Mouse (Mus musculus): ENCODE results near the gene Gstm2.
"Not testable (repeated sequence)": the region's sequence is repeated elsewhere in the genome, so short reads cannot be mapped to it uniquely, and the experiment has no call there.

Gstm2 gene

DNA sequence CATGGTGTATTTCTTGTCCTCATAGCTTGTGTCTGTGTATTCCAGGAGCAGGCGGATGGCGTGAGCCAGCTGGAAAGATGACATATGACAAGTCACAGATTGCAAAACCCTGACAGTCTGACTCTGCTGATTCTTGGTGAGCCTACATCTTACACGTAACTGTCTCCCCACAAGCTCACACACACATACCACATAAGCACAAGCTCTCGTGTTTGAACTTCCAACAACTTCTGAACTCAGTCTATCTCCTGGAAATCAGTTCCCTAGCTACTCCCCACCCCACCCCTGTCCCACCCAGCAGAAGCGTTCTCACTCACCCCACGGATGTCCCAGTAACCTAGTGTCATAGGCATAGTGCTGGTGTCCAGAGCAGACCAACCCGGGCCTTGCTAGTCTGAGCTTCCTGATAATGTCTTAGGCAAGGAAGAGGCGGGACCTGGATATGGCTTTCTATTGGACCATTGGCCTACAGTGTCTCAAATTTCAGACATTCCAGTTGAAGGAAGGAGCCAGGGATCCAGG, at the start of gene Gstm2:
Gstm2 (minus strand) TSS at position 413 of the 522 bp plus-strand sequence.
- DNase-seq (ENCODE audit: low spot score): peak; percentile 11

DNA sequence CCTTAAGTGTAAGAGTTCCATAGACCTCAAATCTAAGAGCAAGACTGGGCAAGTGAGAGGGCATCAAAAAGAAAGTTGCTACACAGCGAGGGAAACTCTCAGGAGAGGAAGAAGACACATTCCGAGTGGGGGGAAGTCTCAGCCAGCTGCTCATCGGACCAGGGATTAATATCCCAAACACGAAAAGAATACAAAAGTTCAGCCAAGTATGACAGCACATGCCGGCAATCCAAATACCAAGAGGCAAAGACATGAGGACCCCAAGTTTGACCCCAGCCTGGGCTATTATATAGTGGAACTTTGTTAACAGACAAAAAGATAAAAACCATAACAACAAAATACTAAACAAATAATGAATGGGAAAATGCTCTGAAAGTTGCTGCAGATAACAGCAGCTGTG, 46.9 kb upstream of the Gstm2 start:
- no peak for DNase-seq (ENCODE audit: low spot score)

DNA sequence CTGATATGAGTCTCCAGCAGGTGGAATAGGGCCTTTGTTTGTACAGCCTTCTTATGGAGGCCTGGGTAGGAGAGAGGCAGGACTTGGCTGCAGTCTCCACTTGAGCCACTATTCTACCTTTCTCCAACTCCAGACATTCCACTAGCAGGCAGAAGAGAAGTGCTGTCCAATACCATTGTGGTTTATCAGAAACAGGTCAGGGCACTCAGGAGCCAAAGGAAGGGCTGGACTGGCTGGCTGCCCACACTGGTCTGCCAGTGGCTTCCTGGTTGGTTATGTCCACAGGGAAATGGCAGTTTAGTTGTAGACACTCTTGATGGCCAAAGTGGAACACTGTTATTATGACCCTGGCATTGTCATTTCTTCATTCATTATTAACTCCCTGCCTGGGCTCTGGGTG, 45.9 kb upstream of the Gstm2 start:
- DNase-seq (ENCODE audit: low spot score): no peak

DNA sequence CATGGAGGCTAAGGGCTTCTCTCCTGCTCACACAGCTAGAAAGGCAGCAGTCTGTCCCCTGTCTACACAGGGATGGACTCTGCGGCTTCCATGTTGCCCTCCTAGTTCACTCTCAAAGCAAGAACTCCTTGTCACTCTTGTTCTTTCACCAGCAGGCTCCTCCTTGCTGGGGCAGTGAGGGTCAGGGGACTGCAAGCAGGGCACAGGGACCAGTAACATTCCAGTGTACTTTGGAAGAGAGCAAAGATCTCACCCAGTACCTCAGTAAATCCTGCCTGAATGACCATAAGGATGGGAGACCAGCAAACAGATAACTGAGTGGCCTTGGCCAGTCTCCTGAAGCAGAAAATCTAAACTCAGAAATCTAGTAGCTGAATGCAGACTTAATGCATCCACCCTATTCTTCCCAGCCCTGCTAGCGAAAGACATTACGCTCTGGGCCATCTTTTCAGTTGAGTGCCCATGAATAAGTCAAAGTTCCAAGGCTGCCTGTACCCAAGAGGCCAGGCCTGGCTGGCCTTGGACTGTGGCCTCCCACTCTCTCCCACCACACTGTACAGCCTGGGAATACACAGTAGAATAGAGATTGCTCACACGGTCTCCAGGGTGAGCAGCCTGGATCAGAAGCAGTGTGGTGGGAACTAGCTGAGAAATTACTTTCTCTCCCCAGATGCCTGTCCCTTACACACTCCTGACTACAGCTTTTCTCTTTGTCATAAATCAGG, 42.5 kb upstream of the Gstm2 start:
- no peak for DNase-seq (ENCODE audit: low spot score)

DNA sequence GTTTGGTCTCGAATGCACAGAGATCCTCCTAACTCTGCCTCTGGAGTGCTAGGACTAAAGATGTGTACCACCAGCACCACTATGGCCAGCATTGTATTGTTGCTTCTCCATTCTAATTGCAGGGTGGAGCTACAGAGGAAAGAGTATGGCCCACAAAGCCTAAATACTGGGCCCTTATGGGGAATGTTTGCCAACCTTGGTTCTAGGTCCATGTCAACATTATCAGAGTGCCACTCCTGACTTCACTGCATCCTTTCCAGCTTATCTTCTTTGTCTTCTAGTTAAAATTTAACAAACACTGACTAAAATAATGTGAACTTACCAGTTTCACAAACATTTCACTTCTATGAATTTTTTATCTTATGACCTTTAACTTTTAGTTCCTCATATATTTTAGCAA, 40.3 kb upstream of the Gstm2 start:
- no peak for DNase-seq (ENCODE audit: low spot score)

DNA sequence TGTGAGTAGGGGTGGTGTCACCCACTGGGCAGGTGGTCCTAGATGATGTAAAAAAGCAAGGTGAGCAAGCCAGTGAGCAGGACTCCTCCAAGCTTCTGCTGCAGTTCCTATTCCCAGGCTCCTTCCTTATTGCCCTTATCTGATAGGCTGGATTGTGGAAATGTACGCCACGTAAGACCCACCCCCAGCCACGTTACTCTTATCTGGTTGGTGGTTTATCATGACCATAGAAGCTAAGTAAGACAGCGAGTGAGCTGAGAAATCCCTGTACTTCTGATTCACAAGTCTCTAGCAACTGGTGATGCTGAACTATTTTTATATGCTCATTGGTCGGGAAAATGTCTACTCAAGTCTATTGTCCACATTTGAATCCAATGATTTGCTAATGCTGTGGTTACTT, 39.8 kb upstream of the Gstm2 start:
- peak; percentile 20 for DNase-seq (ENCODE audit: low spot score)

DNA sequence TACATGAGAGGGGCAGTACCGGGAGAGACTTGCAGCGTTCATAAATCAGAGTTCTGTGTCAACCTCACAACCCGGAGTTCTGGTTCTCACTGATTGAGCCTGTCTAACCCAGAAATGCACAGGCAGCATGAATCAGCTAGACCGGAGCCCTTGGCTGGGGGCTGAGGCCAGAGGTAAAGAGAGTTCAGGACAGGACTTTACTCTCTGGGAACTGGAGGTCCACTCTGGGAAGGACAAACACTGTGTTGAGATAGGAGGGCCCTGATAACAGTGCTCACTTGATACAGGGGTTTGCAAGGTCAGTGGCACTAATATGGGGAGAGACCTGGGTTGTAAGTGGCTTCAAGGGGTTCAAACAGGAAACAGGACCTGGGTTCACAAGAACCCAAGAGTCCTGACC, 39.1 kb upstream of the Gstm2 start:
- no peak for DNase-seq (ENCODE audit: low spot score)

DNA sequence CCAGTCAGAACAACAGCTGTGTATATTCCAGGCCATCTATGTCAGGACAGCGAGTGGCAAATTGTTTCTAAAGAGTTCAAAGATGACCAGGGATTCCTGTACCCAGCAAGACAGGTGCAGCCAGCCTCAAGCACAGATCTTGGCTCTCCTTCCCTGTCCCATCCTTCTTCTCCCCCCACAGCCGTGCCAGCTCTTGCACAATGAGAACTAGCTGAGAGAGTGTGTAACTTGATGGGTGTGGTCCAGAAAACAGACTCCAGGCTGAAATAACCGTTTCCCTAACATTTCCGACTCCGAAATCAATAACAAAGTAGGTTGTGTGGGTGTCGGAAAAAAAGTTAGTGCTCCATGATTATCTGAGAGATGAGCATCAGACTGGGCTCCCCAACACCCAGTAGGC, 36.4 kb upstream of the Gstm2 start:
- DNase-seq (ENCODE audit: low spot score): no peak

DNA sequence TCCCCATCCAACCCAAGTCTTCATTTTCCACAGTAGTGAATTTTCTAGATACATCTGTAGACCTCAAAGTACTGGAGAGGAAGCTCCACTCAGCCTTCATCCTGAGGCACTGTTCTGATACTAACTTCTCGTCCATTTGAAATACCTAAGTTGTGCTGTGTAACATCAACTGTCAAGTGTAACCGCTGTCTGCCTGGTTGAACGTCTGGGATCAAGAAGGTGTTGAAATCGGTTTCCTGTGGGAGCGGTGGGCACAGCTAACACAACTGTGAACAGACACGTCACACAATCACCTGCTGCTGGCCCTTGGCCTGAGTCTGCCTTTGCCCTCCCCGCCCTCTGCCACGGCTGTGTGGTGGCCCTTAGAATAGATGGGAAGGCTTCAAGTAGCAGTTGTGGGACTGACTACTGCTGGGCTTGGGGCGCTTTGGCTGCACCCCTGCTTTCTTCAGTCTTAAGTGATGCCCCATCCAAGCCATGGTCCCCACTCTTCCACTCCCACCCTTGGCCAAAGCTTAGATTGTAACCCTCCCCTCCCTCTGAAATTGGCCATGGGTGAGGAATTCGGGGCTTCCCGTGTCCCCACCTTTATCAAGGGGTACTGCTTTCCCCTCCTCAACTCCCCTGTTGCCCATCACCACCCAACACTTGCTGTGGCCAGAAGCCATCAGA, 34.2 kb upstream of the Gstm2 start:
- not testable (repeated sequence) for DNase-seq (ENCODE audit: low spot score)

DNA sequence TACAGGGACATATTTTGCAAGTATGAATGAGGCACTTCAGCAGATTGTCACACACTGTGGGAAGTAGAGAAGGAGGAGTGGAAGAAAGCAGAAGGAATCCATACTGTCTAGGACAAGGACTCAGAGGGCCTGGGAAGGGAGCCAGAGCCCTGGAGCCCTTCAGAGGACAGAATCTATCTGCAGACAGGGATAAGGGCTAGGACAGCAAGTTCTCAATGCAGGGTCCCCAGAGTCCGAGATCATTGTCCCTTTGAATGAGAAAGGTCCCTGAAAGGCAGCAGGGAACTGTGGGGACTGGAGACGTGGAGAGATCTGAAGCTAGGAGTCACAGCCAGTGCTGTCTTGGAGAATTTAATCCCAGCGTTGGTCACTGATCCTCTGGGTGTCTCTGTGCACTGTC, 33.0 kb upstream of the Gstm2 start:
- not testable (repeated sequence) for DNase-seq (ENCODE audit: low spot score)

DNA sequence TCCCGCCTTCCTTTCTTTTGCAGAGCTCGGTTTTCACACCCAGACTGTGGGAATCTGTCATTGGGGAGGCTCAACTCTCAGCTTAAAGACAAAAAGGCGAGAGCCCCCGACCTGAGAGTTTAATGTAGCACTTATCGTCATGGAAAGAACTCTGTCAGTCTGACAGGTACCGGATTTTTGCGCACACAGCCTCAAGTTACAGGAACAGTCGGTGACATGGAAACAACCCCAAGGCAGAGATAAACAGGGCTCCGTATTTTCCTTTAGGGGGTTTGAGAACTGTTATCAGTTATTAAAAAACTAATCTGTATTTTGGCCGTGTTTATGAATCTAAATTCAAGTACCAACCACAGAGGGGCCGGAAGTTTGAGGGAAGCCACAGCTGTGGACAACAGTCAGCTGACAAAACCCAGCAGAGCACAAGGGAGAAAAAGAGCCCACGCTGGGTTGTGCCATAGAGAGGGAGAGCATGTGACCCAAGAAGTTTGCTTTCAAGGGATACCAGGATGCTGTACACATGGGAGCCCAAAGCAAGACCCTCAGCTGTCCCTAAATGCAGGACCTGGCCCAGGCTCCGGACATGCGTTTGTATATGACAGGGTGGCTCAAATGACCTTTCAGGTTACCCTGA, 32.1 kb upstream of the Gstm2 start:
- no peak for DNase-seq (ENCODE audit: low spot score)

DNA sequence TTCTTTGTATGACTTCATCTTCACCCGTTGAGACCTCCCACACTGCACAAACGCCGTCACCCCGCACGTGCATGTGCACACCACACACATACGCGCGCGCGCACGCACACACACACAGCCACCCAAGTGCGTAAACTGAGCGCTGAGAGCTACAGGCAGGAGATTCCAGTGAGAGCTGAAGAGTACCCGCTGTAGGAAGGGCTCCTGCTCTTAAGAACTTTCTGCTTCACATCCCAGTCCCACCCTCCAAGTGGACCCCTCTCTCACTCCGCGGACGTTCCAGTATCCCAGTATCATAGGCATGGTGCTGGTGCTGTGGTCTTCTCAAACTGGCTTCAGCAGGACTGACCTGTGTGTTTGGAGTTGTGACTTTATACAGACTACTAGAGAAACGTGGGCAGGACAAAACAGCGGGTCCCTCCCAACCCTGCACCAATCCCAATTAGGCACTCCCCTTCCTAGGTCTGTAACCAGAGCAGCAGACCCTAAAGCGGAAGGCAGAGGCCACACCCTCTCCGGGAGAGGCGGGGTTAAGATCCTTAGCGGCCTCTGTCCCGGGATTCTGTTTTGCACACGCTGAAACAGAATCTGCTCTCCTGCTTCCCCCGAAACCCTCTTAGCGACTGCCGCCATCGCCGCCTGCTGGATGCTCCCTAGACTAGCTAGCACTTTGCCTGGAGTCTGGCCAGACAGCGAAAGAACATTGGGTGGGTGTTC, 31.4 kb upstream of the Gstm2 start, which contains the start of gene Gstm1:
Gstm1 (minus strand) TSS at position 501 of the 717 bp plus-strand sequence.
- DNase-seq (ENCODE audit: low spot score): peak; percentile 93

DNA sequence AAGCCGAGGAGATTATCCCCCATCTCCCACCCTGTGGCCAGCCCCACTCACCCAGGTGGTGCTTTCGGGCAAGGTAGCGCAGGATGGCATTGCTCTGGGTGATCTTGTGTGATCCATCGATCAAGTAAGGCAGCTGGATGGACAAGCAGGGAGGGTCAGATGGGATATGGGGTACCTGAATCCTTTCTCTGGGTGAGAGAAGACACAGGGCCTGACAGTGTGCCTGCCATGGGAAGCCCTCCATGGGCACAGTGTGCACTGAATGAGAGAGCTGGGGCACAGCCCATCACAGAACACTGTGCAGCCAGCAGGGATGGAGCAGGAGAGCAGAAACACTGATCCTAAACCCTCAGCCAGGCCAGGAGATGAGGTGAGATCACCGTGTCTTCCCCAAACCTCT, 30.2 kb upstream of the Gstm2 start:
- DNase-seq (ENCODE audit: low spot score): not testable (repeated sequence)

DNA sequence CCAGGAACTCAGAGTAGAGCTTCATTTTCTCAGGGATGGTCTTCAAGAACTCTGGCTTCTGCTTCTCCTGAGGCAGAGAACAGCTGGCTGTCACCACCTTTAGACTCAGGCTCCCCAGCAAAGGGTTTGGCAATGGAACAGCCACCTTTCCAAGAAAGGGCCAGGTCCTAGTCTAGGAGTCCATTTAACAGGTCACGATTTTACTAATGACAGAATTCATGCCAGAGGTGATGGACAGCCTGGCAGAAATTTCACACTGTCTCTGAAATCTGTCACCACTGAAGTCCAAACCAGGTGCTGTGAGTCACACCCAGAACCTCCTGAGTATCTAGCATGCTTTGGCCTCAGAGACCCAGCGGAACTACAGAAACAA, 28.7 kb upstream of the Gstm2 start:
- DNase-seq (ENCODE audit: low spot score): no peak

DNA sequence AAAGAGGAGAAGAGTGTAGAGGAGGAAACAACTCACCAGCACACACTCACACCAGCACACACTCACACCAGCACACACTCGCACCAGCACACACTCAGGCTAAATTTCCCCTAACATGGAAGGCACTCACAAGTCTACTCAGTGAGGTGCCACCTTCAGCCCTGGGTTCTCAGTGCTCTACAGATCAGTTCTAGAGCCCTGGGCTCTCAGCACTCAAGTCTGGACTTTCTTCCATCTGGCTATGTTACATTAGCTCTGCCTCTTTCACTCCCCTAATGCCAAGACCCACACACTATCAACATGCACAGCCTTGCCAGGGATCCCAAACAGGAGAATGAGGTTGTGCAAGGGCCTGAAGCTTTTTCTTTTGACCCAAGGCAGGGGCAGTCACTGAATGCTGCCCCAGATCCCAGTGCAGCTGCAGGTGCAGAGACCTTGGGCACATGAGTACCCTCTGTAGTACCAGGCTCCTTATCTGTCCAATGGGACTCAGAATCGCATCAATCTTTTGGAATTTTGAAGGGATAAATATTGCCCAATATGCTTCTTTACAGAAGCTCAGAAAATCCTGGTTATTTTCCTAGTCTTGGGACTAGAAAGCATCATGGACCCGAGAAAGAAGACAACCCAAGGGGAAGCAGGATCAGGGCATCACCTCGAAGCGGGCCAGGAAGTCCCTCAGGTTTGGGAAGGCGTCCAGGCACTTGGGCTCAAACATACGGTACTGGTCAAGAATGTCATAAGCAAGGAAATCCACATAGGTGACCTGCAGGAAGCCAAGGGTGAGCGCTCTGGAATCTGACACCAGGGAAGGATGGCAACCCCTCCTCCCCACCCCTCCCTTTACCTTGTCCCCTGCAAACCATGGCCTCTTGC, 28.1 kb upstream of the Gstm2 start:
- DNase-seq (ENCODE audit: low spot score): no peak

DNA sequence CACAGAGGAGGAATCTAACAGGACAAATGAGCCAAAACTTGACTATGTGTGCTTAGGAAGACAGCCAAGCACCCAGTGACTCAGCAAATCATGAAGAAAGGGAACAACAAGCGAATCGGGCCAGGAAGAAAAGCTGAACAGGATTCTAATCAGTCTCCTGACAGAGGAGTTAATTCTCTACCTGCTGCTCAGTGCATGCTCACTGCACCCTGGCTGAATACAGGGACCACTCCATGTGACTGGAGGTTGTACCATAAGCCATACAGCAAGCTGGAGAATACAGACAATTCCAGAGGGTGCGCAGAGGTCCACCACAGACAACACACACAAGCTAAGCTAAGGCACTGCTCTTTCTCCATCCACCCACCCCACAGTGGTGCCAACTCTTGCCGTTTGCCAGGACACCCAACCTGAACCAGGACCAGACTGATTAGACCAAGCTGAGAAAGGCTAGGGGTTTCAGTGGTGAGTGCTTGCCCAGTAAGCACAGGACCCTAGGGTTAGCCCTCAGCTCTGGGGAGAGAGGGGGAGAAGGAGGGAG, 27.1 kb upstream of the Gstm2 start:
- DNase-seq (ENCODE audit: low spot score): peak; percentile 47

DNA sequence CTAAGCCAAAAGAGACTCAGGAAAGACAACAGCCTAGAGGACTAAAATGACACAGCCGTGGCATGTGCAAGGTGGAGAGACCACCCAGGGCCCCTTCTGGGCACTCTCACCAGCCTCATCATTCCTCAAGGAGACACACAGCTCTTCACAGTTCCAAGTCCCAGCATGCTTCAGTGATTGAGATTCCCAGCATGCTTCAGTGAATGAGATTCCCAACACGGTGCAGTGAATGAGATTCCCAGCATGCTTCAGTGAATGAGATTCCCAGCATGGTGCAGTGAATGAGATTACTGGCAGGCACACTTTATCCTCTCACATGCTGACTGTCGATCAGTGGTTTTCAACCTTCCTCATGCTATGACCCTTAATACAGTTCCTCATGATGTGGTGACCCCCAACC, 25.3 kb upstream of the Gstm2 start:
- DNase-seq (ENCODE audit: low spot score): no peak

DNA sequence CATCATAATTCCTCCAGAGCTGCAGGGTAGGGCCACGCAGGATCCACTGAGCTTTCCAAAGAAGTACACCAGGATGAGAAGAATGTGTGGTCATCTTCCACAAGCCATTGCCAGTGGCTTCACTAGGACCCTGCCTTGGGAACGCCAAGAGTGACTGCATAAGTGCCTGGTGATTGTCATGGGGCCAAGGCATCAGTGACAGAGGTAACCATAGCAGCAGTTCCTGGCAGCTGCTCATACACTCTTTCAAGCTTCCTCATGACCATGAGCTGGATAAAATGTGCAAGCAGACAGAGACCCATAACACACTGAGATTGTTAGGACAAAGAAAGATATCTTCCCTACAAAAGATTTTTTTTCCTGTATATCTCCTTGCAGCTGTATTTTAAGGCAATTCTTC, 24.0 kb upstream of the Gstm2 start:
- DNase-seq (ENCODE audit: low spot score): peak; percentile 75

DNA sequence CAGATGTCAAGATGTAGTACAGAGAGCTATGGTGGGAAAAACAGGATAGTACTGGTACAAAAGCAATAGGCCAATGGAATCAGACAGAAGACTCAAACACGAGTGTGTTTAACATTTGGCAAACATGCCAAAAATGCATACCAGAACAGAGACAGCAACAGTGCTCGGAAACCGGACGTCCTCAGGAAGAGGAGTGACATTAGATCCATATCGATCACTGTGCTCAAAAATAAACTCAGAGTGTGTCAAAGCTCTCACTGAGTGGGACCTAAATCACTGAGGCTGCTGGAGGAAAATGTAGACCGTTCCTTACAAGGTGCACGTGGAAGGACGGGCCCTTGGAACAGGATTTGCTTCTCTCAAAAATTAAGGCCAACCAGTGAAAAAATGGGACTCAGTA, 15.8 kb upstream of the Gstm2 start:
- no peak for DNase-seq (ENCODE audit: low spot score)

DNA sequence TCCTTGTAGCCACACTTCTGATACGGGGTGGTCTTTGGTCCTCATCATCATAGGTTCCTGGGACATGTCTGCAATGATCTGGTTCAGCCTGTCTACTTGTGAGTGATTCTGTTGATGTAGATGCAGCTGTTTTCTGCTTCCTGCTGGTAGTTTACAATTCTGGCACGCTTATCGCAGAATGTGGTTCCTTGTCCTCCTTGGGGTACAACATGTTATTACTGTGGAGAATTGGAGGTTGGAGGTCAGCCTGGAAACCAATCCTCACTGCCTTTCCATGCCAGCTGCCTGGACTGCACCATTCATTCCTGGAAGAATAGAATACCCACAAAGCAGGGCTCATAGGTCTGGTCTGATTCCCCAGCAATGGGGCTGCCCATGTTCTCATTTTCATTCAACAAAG, 13.2 kb upstream of the Gstm2 start:
- DNase-seq (ENCODE audit: low spot score): no peak

DNA sequence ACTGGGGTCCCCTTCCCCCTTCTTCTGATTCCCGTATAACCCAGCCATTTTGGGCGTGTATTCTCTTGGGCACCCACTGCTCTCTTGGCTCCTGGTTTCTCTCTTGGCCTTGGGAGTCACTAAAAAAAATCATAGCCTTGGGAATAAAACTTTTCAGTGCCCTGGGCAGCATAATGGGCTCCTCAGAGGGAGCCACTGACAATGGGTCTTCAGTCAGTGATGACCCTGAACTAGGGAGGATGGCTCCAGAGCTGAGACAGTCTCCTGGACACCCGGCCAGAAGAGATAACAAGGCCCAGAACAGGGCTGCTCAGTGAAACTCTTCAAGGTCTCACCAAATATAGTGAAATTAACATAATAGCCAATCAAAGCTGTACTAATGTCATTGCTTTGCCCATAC, 12.3 kb upstream of the Gstm2 start:
- no peak for DNase-seq (ENCODE audit: low spot score)
